Mouse (Mus musculus) midbrain, postnatal 0 days (tissue): ENCODE data around the gene Ss18l1. TPM values are rescaled to one million over a fixed set of nuclear protein-coding genes. Genes with fewer than 3 reads are reported as not detected.

Source experiments
- ATAC-seq: fragments of 200-750 bp; cut with Nextera tagmentation; 2 replicates; pipeline ENCODE4 v1.8.0; 2017; ENCODE audit warnings: moderate number of reproducible peaks, mild to moderate bottlenecking, moderate TSS enrichment, moderate library complexity; ENCODE audit not compliant: low FRiP score
- DNase-seq: peaks from one replicate; pipeline ENCODE4 v3.0.0-alpha.2; 2015; ENCODE audit warnings: low spot score
- H3K27ac ChIP-seq: fragments of 300-500 bp; sonication (generic); 2 replicates; pipeline ENCODE4 v1.5.1; 2014; ENCODE audit warnings: low read depth, mild to moderate bottlenecking, low read length, mixed read lengths
- H3K27me3 ChIP-seq: fragments of 300-500 bp; sonication (generic); 2 replicates; pipeline ENCODE4 v1.6.1; 2014; ENCODE audit warnings: low read length, control low read depth, mixed read lengths; ENCODE audit not compliant: insufficient read depth
- H3K36me3 ChIP-seq: fragments of 300-500 bp; sonication (generic); 2 replicates; pipeline ENCODE4 v1.6.1; 2014; ENCODE audit warnings: low read length, control low read depth, mixed read lengths; ENCODE audit not compliant: insufficient read depth
- H3K4me1 ChIP-seq: fragments of 300-500 bp; sonication (generic); 2 replicates; pipeline ENCODE4 v1.6.1; 2014; ENCODE audit warnings: mild to moderate bottlenecking, control low read depth, antibody characterized with exemption, low read length, mixed read lengths; ENCODE audit not compliant: insufficient read depth
- H3K4me2 ChIP-seq: fragments of 300-500 bp; sonication (generic); 2 replicates; pipeline ENCODE4 v1.6.1; 2014; ENCODE audit warnings: low read depth, mild to moderate bottlenecking, low read length, mixed read lengths; ENCODE audit not compliant: poor library complexity, severe bottlenecking
- H3K4me3 ChIP-seq: fragments of 300-500 bp; sonication (generic); 2 replicates; pipeline ENCODE4 v1.5.1; 2014; ENCODE audit warnings: low read depth, mild to moderate bottlenecking, low read length, moderate library complexity
- H3K9ac ChIP-seq: fragments of 300-500 bp; sonication (generic); replicated peaks from 2 replicates; pipeline ENCODE4 v1.6.1; 2014; ENCODE audit warnings: mild to moderate bottlenecking, low read length, moderate library complexity, mixed read lengths; ENCODE audit not compliant: poor library complexity, severe bottlenecking
- H3K9me3 ChIP-seq: fragments of 300-500 bp; sonication (generic); 2 replicates; pipeline ENCODE4 v1.6.1; 2016; ENCODE audit warnings: low read length, control low read depth
- CTCF ChIP-seq: IDR thresholded peaks from 2 replicates; pipeline ENCODE4 v1.5.1; 2016; ENCODE audit warnings: antibody characterized with exemption, mild to moderate bottlenecking
- WGBS: fragments of 180-500 bp; shearing (Covaris S2); extraction: QIAGEN DNeasy Blood & Tissue Kit; methylation state at CpG from one replicate; pipeline ENCODE4 v1.1.7; 2014; 5-methylcytosine and 5-hydroxymethylcytosine counted together
- polyA plus RNA-seq: library from polyadenylated mRNA; unstranded; fragments of >200 nt; fragmentation: Nextera tagmentation; extraction: Ambion mirVana; gene quantifications from 2 replicates; pipeline ENCODE4 v1.2.1, GENCODE M21; 2015
- total RNA-seq: library from RNA; depleted of rRNA; stranded (reverse); fragments of >200 nt; gene quantifications from 2 replicates; pipeline ENCODE4 v1.2.3, GENCODE M21; 2014; rRNA removed

Ss18l1 gene
- total and polyA plus RNA-seq, 2 experiments from 2014 or later = 49.2 to 110 TPM

DNA sequence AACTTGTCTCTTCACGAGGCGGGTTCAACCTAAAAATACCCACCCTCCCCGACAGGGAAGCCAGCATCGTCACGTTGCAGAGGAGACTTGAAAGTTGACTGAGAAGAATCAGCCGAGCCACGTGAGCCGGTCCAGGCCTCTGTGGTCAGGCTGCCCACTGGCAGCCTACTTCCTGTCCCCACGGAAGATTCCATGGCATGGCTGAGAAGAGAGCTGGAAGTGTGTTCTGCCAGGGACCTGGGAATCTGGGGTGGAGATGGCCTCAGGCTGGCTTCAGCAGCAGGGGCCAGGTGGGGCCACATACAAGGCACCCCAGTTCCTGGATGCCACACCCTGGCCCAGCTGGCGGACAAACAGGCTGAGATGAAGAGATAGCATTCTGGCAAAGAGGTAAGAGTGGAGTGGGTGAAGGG lies 73.8 kb downstream of the Ss18l1 start:
- 74% methylated on average over 10 of the region's 10 CpGs for WGBS
- Histone ChIP-seq H3K4me2 (no peak overlapping the region), H3K4me3 (no peak overlapping the region), H3K9ac (no peak overlapping the region), H3K36me3 (no peaks in the 10 kb centered on the region), H3K27me3 (no peaks in the 10 kb centered on the region), H3K4me1 (peaks cover 21% of the 10 kb centered on the region), H3K9me3 (no peaks in the 10 kb centered on the region), H3K27ac (no peak overlapping the region)
- ATAC-seq = no peak
- no peak for TF ChIP-seq CTCF
- no peak for DNase-seq

DNA sequence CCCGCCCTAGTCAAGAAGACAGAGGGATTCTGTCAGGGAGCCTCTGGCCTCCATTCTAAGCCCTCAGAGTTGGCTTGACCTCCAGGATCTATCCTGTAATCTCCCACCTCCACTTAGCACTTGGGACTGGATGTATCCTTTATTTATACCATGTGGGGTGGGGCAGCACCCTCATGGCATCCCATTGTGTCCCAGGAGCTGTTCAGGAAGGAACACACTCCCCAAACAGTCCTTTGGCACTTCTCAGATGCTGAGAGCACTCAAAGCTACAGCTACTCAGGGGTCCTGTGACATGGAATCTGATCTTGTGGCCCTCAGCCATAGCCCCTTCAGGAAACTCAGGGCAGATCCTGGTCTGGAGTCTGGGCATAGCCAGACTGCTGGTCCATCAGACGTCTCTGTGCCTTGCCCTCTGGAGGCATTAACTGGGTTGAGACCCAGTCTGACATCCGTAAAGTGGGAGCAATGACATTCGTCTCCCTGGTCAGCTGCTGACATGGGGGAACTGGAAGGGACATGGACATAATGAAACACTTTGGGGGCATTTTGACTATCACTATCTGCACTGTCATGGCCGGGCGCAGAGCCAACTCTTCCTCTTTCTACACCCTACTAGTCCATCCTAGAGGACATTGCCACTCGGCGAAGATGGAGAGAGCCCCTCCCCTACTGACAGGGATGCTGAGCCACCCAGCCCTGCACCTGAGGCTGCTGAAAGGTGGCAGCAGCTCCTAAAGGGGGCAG lies 74.6 kb downstream of the Ss18l1 start:
- ATAC-seq (no peak), DNase-seq (no peak)
- WGBS = 68% methylated on average over 8 of the region's 8 CpGs
- no peak overlapping the region for H3K27ac ChIP-seq
- no peak overlapping the region for H3K9ac ChIP-seq
- no peaks in the 10 kb centered on the region for H3K36me3 ChIP-seq
- H3K27me3 ChIP-seq = no peaks in the 10 kb centered on the region
- H3K4me1 ChIP-seq = peaks cover 21% of the 10 kb centered on the region
- H3K4me2 ChIP-seq = no peak overlapping the region
- H3K9me3 ChIP-seq = no peaks in the 10 kb centered on the region
- no peak overlapping the region for H3K4me3 ChIP-seq
- no peak for TF ChIP-seq CTCF

DNA sequence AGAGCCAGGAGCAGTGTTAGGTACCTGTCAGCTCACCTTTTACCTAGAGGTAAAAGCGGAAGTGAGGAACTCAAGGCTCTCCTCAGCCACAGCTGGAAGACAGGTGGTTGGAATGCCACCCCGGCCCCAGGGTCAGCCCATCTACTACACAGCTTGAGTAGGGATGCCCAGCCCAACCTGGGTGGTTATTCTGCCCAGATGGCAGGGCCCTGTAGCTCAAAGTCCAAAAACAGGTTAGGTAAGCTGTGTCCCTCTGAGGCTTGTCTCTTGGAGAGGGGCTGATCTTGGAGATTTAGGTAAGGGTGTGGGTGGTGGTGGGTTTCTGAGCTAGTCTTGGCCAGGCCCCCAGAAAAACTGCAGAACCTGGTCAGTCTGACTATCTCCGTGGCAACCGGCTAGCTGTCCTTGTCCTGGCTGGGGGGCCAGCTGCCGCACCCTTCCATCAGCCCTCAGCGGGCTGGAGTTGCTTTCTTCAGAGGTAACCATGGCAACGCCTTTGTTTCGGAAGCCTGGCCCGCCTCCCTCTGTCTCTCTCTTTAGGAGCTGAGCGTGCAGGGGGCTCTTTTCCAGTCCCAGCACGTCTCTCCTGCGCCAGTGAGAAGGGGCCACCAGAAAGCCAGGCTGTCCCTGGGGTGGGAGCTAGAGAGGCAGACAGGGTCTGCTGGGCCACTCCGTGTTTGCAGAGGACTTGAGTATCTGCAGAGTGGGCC lies 75.3 kb downstream of the Ss18l1 start:
- WGBS = 9% methylated on average over 13 of the region's 13 CpGs
- peak overlapping the region; percentile 95 for H3K4me2 ChIP-seq
- H3K27ac ChIP-seq = peak overlapping the region; percentile 55
- H3K27me3 ChIP-seq = no peaks in the 10 kb centered on the region
- H3K9ac ChIP-seq = no peak overlapping the region; the same call in 1 of the 2 replicates
- H3K4me3 ChIP-seq = no peak overlapping the region
- H3K9me3 ChIP-seq = no peaks in the 10 kb centered on the region
- ATAC-seq (no peak; the same call in 1 of the 2 replicates), DNase-seq (peak; percentile 80)
- H3K36me3 ChIP-seq = no peaks in the 10 kb centered on the region
- no peak for TF ChIP-seq CTCF
- H3K4me1 ChIP-seq = peaks cover 21% of the 10 kb centered on the region

DNA sequence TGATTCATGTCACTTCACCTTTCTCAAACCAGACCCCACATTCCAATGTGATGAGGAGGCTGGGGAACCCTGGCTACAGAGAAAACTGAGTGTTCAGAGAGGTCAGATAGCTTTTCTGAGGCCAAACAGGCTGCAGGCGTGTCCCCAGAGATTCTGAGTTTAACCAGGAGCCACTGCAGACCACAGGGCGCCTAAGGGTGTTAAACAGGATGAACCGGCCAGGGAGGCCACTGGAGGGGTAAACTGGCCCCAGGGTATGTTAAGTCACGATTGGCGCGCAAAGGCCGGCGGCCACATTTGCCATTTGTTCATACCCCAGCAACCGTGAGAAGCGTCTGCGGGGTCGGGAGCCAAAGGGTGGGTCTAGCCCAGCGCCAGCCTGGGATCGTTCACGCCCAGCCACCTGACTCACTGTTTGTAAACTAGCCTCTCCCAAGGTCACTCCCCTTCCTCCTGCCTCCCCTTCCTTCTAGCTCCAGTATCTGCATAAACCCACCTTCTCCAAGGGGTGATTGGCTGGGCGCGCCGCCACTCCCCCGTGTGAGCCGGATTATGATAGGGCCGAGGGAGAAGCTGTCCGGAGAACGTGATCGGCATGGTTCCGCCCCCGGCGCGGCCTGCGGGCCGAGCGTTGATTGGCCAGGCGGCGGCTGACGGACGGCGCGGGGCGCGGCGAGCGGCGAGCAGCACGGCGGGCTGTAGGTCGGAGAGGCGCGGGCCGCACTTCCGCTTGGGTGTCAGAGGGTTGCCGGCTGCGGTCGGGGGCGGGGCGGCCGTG lies 76.5 kb downstream of the Ss18l1 start, which contains the start of gene Osbpl2:
TSS of gene Osbpl2 (plus strand) at position 646 of the 778 bp plus-strand sequence.
- H3K36me3 ChIP-seq = no peaks in the 10 kb centered on the region
- peak within 1 kb of the TSS; percentile 95 for H3K4me2 ChIP-seq
- no peaks in the 10 kb centered on the region for H3K27me3 ChIP-seq
- 0% methylated on average over 55 of the region's 55 CpGs for whole genome bisulfite sequencing
- peak; percentile 98 for ATAC-seq
- H3K9me3 ChIP-seq = no peaks in the 10 kb centered on the region
- H3K27ac ChIP-seq = peak within 1 kb of the TSS; percentile 74
- peak within 1 kb of the TSS; percentile 90 for H3K9ac ChIP-seq
- DNase-seq = peak; percentile 98
- peak within 1 kb of the TSS; percentile 91 for H3K4me3 ChIP-seq
- H3K4me1 ChIP-seq = peaks cover 21% of the 10 kb centered on the region
- TF ChIP-seq CTCF = no peak

Other genes with a start within 250 kb of the Ss18l1 start
- gene Taf4, start 65.9 kb upstream of the Ss18l1 start, total RNA-seq = 11.4 and 15.0 TPM in 2 replicates
- 2.2 and 2.9 TPM in 2 replicates for gene Taf4, start 65.9 kb upstream of the Ss18l1 start, polyA plus RNA-seq
- gene Lsm14b, start 17.5 kb upstream of the Ss18l1 start, total RNA-seq = 113 and 118 TPM in 2 replicates
- 22.0 and 23.6 TPM in 2 replicates for gene Lsm14b, start 17.5 kb upstream of the Ss18l1 start, polyA plus RNA-seq
- 197 and 234 TPM in 2 replicates for gene Psma7, start 76 bp upstream of the Ss18l1 start, total RNA-seq
- 584 and 586 TPM in 2 replicates for gene Psma7, start 76 bp upstream of the Ss18l1 start, polyA plus RNA-seq
- gene Mtg2, start 28.1 kb downstream of the Ss18l1 start, total RNA-seq = 18.0 and 21.3 TPM in 2 replicates
- 27.3 and 29.1 TPM in 2 replicates for gene Mtg2, start 28.1 kb downstream of the Ss18l1 start, polyA plus RNA-seq
- 6.2 and 9.3 TPM in 2 replicates for gene Hrh3, start 62.0 kb downstream of the Ss18l1 start, total RNA-seq
- 4.9 and 6.2 TPM in 2 replicates for gene Hrh3, start 62.0 kb downstream of the Ss18l1 start, polyA plus RNA-seq
- 52.6 and 67.5 TPM in 2 replicates for gene Osbpl2, start 76.8 kb downstream of the Ss18l1 start, total RNA-seq
- gene Osbpl2, start 76.8 kb downstream of the Ss18l1 start, polyA plus RNA-seq = 64.9 and 70.3 TPM in 2 replicates
- gene Adrm1, start 129.0 kb downstream of the Ss18l1 start, total RNA-seq = 98.2 and 105 TPM in 2 replicates
- gene Adrm1, start 129.0 kb downstream of the Ss18l1 start, polyA plus RNA-seq = 222 and 224 TPM in 2 replicates
- 5.9 and 8.9 TPM in 2 replicates for gene Lama5, start 183.3 kb downstream of the Ss18l1 start, total RNA-seq
- 1.8 and 1.9 TPM in 2 replicates for gene Lama5, start 183.3 kb downstream of the Ss18l1 start, polyA plus RNA-seq
- gene Rps21, start 214.9 kb downstream of the Ss18l1 start, total RNA-seq = 574 and 749 TPM in 2 replicates
- 388 and 422 TPM in 2 replicates for gene Rps21, start 214.9 kb downstream of the Ss18l1 start, polyA plus RNA-seq
- gene Cables2, start 231.0 kb downstream of the Ss18l1 start, total RNA-seq = 59.1 and 67.9 TPM in 2 replicates
- 32.6 and 37.8 TPM in 2 replicates for gene Cables2, start 231.0 kb downstream of the Ss18l1 start, polyA plus RNA-seq
- not detected in 2 replicates for gene Rbbp8nl, start 247.4 kb downstream of the Ss18l1 start, total RNA-seq
- gene Rbbp8nl, start 247.4 kb downstream of the Ss18l1 start, polyA plus RNA-seq = not detected in 2 replicates